Mouse (Mus musculus) heart, embryonic 11.5 days (tissue): ENCODE data around the gene Mrpl19. TPM values are rescaled to one million over a fixed set of nuclear protein-coding genes. Genes with fewer than 3 reads are reported as not detected.

ENCODE experiments used
- ATAC-seq: fragments of 200-750 bp; cut with Nextera tagmentation; replicated peaks from 2 replicates; pipeline ENCODE4 v1.8.0; 2017; ENCODE audit warnings: moderate library complexity; ENCODE audit not compliant: insufficient number of reproducible peaks, low FRiP score, low TSS enrichment
- H3K27ac ChIP-seq: fragments of 300-500 bp; sonication (generic); 2 replicates; pipeline ENCODE4 v1.5.1; 2014; ENCODE audit warnings: mild to moderate bottlenecking, low read depth, low read length
- H3K27me3 ChIP-seq: fragments of 300-500 bp; sonication (generic); 2 replicates; pipeline ENCODE4 v1.6.1; 2014; ENCODE audit warnings: mild to moderate bottlenecking, low read length, mixed read lengths; ENCODE audit not compliant: control insufficient read depth, insufficient read depth
- H3K36me3 ChIP-seq: fragments of 300-500 bp; sonication (generic); 2 replicates; pipeline ENCODE4 v1.6.1; 2014; ENCODE audit warnings: mild to moderate bottlenecking, low read length, moderate library complexity, mixed read lengths; ENCODE audit not compliant: control insufficient read depth, insufficient read depth
- H3K4me1 ChIP-seq: fragments of 300-500 bp; sonication (generic); 2 replicates; pipeline ENCODE4 v1.6.1; 2014; ENCODE audit warnings: low read length; ENCODE audit not compliant: control insufficient read depth, insufficient read depth
- H3K4me2 ChIP-seq: fragments of 300-500 bp; sonication (generic); 2 replicates; pipeline ENCODE4 v1.6.1; 2014; ENCODE audit warnings: mild to moderate bottlenecking, moderate library complexity
- H3K4me3 ChIP-seq: fragments of 300-500 bp; sonication (generic); 2 replicates; pipeline ENCODE4 v1.5.1; 2014; ENCODE audit warnings: low read depth, low read length
- H3K9ac ChIP-seq: fragments of 300-500 bp; sonication (generic); 2 replicates; pipeline ENCODE4 v1.6.1; 2014; ENCODE audit warnings: mild to moderate bottlenecking, low read depth, low read length, moderate library complexity
- H3K9me3 ChIP-seq: fragments of 300-500 bp; sonication (generic); replicated peaks from 2 replicates; pipeline ENCODE4 v1.6.1; 2016; ENCODE audit warnings: low read length; ENCODE audit not compliant: control insufficient read depth
- WGBS: fragments of 180-500 bp; shearing (Covaris S2); extraction: QIAGEN DNeasy Blood & Tissue Kit; methylation state at CpG from one replicate; pipeline ENCODE4 v1.1.7; 2014; ENCODE audit not compliant: insufficient replicate concordance; 5-methylcytosine and 5-hydroxymethylcytosine counted together
- polyA plus RNA-seq: library from polyadenylated mRNA; unstranded; fragments of >200 nt; fragmentation: Nextera tagmentation; extraction: Ambion mirVana; gene quantifications from 2 replicates; pipeline ENCODE4 v1.2.1, GENCODE M21; 2014

Mrpl19 gene
- polyA plus RNA-seq: 73.6 and 80.0 TPM in 2 replicates

DNA sequence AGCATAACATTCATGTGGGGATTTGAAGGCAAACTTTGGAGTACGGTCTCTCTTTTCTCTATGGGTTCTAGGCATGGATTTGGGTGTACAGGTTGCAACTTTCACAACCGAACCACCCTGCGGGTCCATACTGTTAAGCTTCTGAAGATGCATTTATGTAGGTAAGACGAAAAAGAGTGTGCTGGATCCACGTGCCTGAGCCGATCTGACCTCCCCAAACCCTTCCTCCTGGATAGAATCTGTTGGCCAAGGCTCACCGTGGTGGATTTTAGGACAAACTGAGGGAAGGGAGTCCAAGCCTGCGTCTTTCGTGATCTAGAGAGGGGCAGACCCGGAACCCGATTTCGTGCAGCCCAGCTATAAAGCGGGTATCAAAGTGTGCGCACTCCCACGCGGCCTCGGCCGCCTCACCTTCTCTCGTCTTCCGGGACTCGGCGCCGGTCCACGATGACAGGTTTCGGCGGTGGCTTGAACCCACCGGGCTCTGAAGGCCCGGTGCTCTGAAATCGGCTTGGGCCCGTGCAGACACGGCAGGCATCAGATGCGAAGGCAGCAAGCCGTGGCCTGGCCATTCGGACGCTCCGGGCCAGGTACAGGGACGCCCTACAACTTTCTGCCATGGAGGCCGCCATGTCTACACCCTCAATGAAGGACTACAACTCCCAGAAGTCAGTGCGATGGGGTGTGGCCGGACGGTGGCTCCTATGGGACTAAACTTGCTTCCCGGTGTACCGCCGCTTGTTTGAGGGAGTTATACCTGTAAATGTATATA is at the start of gene Mrpl19:
Gene Mrpl19 (minus strand): TSS at position 663 of the 772 bp plus-strand sequence.
- Histone ChIP-seq H3K4me3 (peak within 1 kb of the TSS; percentile 82), H3K4me2 (peak within 1 kb of the TSS; percentile 73), H3K27ac (no peak within 1 kb of the TSS), H3K9ac (peak within 1 kb of the TSS; percentile 79), H3K36me3 (peaks cover 13% of the 10 kb centered on the region), H3K9me3 (no peaks in the 10 kb centered on the region), H3K27me3 (no peaks in the 10 kb centered on the region), H3K4me1 (peaks cover 7% of the 10 kb centered on the region)
- peak; percentile 94 for ATAC-seq
- WGBS: under 1% methylated on average over 44 of the region's 44 CpGs

DNA sequence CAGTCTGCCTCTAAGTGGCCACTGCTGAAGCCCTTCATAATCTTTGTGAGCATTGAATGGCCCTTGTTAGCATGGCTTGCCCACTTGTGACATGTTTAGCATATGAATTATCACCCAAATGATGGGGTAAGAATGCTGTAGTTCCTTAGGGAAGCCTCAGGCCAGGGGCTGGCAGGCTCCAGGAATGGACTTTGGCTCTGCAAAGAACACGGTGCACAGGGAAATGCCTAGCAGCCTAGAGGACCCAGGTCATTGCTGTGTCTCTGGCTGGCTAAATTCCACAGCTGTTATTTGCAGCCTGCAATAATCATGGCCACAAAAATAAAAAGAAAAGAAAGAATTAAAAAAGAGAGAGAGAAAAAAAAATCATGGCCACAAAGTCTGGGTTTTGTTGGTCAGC is 46.6 kb upstream of the Mrpl19 start:
- Histone ChIP-seq H3K4me3 (no peak overlapping the region), H3K4me1 (no peaks in the 10 kb centered on the region), H3K9me3 (no peaks in the 10 kb centered on the region), H3K27me3 (no peaks in the 10 kb centered on the region), H3K9ac (no peak overlapping the region), H3K36me3 (no peaks in the 10 kb centered on the region), H3K4me2 (no peak overlapping the region), H3K27ac (no peak overlapping the region)
- WGBS: 78% methylated on average over 1 of the region's 1 CpGs
- no peak for ATAC-seq

DNA sequence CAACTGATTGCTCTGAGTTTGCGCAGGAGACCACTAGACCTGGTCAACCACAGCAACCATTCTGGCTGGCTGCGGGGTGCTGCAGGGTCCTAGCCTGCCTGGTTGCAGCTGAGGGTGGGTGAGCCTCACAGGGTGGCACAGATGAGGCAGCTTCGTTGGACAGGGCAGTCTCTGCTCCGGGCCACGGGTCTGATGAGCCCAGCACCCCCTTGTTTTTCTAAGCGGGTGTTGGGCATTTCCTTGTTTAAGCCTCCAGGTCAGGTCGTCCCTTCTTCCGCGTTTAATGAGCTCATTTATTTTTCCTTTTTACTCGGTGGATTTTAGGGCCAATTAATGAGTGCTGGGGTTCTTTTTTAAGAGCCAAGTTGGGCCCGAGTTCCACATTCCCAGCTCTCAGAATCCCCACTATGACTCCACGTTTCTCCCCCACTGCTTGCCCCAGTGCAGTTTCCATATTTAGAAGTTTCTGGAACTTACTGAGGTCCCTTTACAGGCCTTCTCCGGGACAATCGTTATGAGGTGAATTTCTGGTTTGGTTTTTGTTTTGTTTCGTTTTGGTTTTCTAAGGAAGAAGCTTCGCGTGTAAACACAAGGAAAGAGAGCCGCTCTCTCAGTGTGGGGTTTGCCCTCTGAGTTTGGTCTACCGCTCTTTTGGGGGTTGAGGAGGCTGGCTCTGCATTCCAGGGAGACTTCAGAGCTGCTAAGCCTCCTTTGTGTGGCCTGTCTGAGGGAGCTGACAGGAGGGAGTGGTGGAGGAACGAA is 24.5 kb upstream of the Mrpl19 start:
- 50% methylated on average over 20 of the region's 20 CpGs for WGBS
- Histone ChIP-seq H3K36me3 (no peaks in the 10 kb centered on the region), H3K27me3 (no peaks in the 10 kb centered on the region), H3K4me3 (no peak overlapping the region), H3K4me2 (no peak overlapping the region), H3K27ac (no peak overlapping the region), H3K9ac (peak overlapping the region; percentile 18; the same call in 1 of the 2 replicates), H3K9me3 (no peaks in the 10 kb centered on the region), H3K4me1 (peaks cover 9% of the 10 kb centered on the region)
- no peak for ATAC-seq

DNA sequence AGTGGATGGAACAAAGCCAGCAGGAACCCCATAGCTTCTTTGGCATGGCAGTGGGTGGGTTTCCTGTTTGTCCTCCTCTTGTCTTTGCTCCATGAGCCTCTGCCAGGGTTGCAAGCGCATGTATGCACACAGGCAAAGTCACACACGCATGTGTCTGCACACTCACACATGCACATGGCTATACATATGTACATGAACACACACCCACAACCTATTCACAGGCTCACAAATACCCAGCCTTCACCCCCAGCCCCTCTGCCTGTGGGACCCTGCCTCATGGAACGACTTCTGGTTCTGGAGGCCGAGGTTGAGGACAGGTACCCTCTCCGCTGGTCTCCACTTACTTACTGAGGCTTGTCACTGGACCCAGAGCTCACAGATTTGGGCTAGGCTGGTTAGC is 22.6 kb upstream of the Mrpl19 start:
- no peaks in the 10 kb centered on the region for H3K9me3 ChIP-seq
- H3K4me2 ChIP-seq: no peak overlapping the region
- H3K9ac ChIP-seq: no peak overlapping the region
- WGBS: 86% methylated on average over 5 of the region's 5 CpGs
- no peak overlapping the region for H3K4me3 ChIP-seq
- ATAC-seq: no peak
- no peaks in the 10 kb centered on the region for H3K36me3 ChIP-seq
- no peaks in the 10 kb centered on the region for H3K27me3 ChIP-seq
- peaks cover 9% of the 10 kb centered on the region for H3K4me1 ChIP-seq
- no peak overlapping the region for H3K27ac ChIP-seq

DNA sequence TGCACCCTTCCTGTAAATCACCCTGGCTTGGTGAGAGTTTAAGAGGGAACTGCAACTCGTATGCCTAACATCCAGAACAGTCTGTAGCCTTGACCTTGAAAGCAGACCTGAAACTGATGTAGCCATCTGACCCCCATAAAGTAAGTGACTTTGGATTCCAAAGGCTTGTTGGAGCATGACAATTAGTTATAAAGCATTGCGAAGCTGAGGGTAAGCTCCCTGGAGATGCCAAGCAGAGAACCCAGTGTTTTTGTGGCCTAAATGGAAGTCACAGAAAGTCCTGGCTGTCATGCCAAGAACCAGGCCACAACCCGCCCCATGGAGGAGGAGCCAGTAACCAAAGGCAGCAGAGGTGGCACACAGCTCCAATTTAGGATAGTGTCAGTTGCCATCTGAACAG is 21.8 kb upstream of the Mrpl19 start:
- Histone ChIP-seq H3K4me1 (peaks cover 9% of the 10 kb centered on the region), H3K9ac (no peak overlapping the region), H3K4me3 (no peak overlapping the region), H3K9me3 (no peaks in the 10 kb centered on the region), H3K4me2 (no peak overlapping the region), H3K36me3 (no peaks in the 10 kb centered on the region), H3K27ac (no peak overlapping the region), H3K27me3 (no peaks in the 10 kb centered on the region)
- WGBS: 70% methylated on average over 3 of the region's 3 CpGs
- ATAC-seq: no peak

DNA sequence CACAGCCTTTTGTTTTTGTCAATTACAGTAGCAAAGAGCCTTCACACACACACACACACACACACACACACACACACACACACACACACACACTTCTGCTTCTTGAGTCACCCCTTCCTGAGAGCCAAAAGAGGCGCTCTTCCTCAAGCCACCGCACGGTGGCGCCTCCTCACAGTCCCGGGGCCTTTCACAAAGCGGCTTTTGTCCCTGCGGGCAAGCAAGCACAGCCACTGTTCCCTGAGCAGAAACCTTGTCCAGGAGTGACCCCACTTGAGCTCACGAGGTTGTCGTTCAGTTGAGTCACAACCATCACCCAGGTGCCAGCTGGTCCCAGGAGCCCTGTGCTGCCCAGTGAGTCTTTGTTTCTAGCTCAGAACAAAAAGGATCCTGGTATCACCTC is 21.3 kb upstream of the Mrpl19 start:
- Histone ChIP-seq H3K27ac (no peak overlapping the region), H3K9me3 (no peaks in the 10 kb centered on the region), H3K27me3 (no peaks in the 10 kb centered on the region), H3K4me2 (no peak overlapping the region), H3K4me3 (no peak overlapping the region), H3K36me3 (no peaks in the 10 kb centered on the region), H3K9ac (0 out of 2 replicates have a peak overlapping the region, but pooled peaks have one; percentile 28), H3K4me1 (peaks cover 9% of the 10 kb centered on the region)
- ATAC-seq: no peak
- under 1% methylated on average over 9 of the region's 9 CpGs for WGBS

DNA sequence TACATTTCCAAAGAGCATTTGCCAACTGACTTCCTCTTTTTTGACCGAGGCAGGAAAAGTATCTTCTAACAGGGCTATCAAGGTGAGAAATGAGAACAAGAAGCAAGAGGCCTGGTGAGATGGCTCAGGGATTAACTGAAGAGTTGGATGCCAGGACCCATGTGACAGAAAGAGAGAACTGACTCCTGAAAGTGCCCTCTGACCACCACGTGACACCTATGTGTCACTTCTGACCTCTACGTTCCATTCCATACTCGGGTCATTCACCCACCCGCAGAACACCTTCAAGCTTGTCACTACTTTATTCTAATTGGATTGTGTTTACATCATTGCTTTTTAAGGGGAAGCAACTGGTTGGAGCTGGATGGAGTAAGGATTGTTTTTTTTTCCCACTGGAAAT is 20.8 kb upstream of the Mrpl19 start:
- WGBS: 31% methylated on average over 5 of the region's 5 CpGs
- H3K4me3 ChIP-seq: no peak overlapping the region
- H3K27me3 ChIP-seq: no peaks in the 10 kb centered on the region
- H3K27ac ChIP-seq: no peak overlapping the region
- no peak for ATAC-seq
- H3K4me2 ChIP-seq: no peak overlapping the region
- H3K9ac ChIP-seq: no peak overlapping the region
- no peaks in the 10 kb centered on the region for H3K36me3 ChIP-seq
- H3K9me3 ChIP-seq: no peaks in the 10 kb centered on the region
- H3K4me1 ChIP-seq: peaks cover 9% of the 10 kb centered on the region

DNA sequence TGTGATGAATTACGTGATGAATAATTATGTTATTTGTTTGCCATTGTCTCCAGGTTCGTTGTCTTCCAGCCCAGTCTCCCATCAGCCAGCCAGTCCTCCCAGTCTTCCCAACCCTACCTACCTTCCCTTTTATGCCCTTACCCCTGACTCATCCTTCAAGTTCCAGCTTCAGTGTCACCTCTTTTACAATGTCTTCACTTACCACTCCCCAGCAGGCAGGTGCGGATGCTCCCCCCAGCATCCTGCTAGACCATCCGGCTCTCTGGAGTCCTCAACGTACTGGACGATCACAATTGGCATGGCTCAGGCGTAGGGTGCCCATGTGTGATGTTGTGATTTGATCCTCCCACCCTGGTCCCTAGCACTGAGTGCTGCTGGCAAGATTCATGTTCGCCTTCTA is 20.4 kb upstream of the Mrpl19 start:
- H3K4me1 ChIP-seq: peaks cover 9% of the 10 kb centered on the region
- H3K27me3 ChIP-seq: no peaks in the 10 kb centered on the region
- ATAC-seq: no peak
- H3K4me2 ChIP-seq: no peak overlapping the region
- no peak overlapping the region for H3K27ac ChIP-seq
- no peak overlapping the region for H3K9ac ChIP-seq
- 83% methylated on average over 8 of the region's 8 CpGs for WGBS
- H3K4me3 ChIP-seq: no peak overlapping the region
- H3K36me3 ChIP-seq: no peaks in the 10 kb centered on the region
- H3K9me3 ChIP-seq: no peaks in the 10 kb centered on the region
